Mouse (Mus musculus) kidney, embryonic 15.5 days (tissue): ENCODE measurements around the gene Tent5c. TPM values are rescaled to one million over a fixed set of nuclear protein-coding genes. Genes with fewer than 3 reads are reported as not detected.

ENCODE experiments used
- ATAC-seq: fragments of 200-750 bp; cut with Nextera tagmentation; replicated peaks from 2 replicates; pipeline ENCODE4 v1.8.0; 2017; ENCODE audit warnings: moderate TSS enrichment; ENCODE audit not compliant: low FRiP score
- H3K27ac ChIP-seq: fragments of 300-500 bp; sonication (generic); 2 replicates; pipeline ENCODE4 v1.5.1; 2015; ENCODE audit warnings: mild to moderate bottlenecking, inconsistent platforms
- H3K27me3 ChIP-seq: fragments of 300-500 bp; sonication (generic); 2 replicates; pipeline ENCODE4 v1.6.1; 2015; ENCODE audit warnings: inconsistent platforms
- H3K36me3 ChIP-seq: fragments of 300-500 bp; sonication (generic); 2 replicates; pipeline ENCODE4 v1.6.1; 2015; ENCODE audit warnings: inconsistent platforms
- H3K4me1 ChIP-seq: fragments of 300-500 bp; sonication (generic); 2 replicates; pipeline ENCODE4 v1.6.1; 2015; ENCODE audit warnings: inconsistent platforms
- H3K4me2 ChIP-seq: fragments of 300-500 bp; sonication (generic); 2 replicates; pipeline ENCODE4 v1.6.1; 2015; ENCODE audit warnings: moderate library complexity, mild to moderate bottlenecking, inconsistent platforms
- H3K4me3 ChIP-seq: fragments of 300-500 bp; sonication (generic); replicated peaks from 2 replicates; pipeline ENCODE4 v1.5.1; 2015; ENCODE audit warnings: mild to moderate bottlenecking, inconsistent platforms
- H3K9ac ChIP-seq: fragments of 300-500 bp; sonication (generic); 2 replicates; pipeline ENCODE4 v1.6.1; 2015; ENCODE audit warnings: mild to moderate bottlenecking, inconsistent platforms
- H3K9me3 ChIP-seq: fragments of 300-500 bp; sonication (generic); replicated peaks from 2 replicates; pipeline ENCODE4 v1.6.1; 2016; ENCODE audit warnings: inconsistent platforms
- WGBS: fragments of 180-500 bp; shearing (Covaris S2); methylation state at CpG from one replicate; pipeline ENCODE4 v1.1.7; 2015; ENCODE audit warnings: mixed read lengths; 5-methylcytosine and 5-hydroxymethylcytosine counted together
- polyA plus RNA-seq: library from polyadenylated mRNA; unstranded; fragments of >200 nt; fragmentation: Nextera tagmentation; extraction: Ambion mirVana; gene quantifications from 2 replicates; pipeline ENCODE4 v1.2.1, GENCODE M21; 2015

Tent5c gene
- polyA plus RNA-seq, 1 experiment from 2014 or later: 9.4 TPM

DNA sequence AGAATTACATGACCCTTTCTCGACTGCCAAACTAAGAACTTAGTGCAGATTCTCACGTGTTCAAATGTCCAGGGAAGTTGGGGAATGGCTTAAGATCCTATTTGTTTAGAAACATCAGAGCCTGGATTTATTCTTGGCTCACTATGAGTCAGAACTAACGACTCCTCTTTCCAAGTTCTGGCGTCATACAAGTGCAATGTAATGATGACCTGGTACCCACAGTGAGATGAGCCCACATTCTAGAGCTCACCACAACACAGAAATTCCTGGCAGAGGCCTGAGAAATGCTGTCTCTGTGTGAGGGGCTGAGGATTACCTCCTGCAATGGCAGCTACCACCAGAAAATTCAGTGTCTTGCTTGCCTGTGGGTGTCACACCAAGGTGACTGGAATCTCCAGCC, 18.1 kb upstream of the Tent5c start:
- Histone ChIP-seq H3K27me3 (no peaks in the 10 kb centered on the region), H3K9me3 (no peaks in the 10 kb centered on the region), H3K4me2 (no peak overlapping the region), H3K36me3 (no peaks in the 10 kb centered on the region), H3K9ac (no peak overlapping the region), H3K27ac (no peak overlapping the region), H3K4me3 (no peak overlapping the region), H3K4me1 (peaks cover 9% of the 10 kb centered on the region; the same call in 1 of the 2 replicates)
- 77% methylated on average over 4 of the region's 4 CpGs for WGBS
- ATAC-seq: no peak

DNA sequence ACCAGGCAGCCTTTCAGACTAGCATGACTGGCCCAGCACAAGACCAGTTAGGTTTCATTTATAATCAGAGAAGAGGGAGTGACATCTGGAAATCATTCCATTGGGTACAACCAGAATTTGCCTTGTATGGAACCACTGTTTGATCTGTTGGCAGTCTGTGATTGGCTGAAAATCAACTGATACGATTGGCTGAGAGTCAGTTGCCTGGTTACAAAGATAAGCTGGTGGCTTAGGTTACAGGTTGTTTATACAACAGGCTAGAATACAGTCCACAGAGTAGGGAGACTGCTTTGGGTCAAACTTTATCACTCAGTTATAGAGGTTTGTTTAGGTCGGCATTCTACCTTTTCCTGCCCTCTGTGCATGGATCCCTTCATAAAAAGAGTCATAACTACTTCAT, 17.6 kb upstream of the Tent5c start:
- Histone ChIP-seq H3K4me1 (peaks cover 9% of the 10 kb centered on the region; the same call in 1 of the 2 replicates), H3K9ac (no peak overlapping the region), H3K4me3 (no peak overlapping the region), H3K27me3 (no peaks in the 10 kb centered on the region), H3K9me3 (no peaks in the 10 kb centered on the region), H3K4me2 (no peak overlapping the region), H3K36me3 (no peaks in the 10 kb centered on the region), H3K27ac (no peak overlapping the region)
- ATAC-seq: no peak
- WGBS: 68% methylated on average over 2 of the region's 2 CpGs

DNA sequence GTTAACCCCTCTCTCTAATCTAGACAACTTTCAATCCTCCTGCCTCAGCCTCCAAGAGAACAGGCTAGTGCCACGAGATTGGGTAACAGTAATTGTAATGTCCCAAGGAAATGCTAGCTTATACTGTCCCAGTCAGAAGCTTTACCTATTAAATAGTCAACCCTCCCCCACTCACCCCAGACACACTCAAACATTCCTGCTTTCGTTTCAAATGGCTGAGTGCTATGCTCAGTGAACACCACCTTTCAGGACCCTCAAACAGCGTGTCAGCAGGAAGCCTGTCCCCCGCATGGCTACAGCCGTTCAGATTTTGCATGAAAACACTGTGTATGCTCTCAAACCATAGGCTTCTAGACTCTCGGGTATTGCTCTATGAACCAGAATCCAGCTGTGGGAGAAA, 14.8 kb upstream of the Tent5c start:
- Histone ChIP-seq H3K27me3 (no peaks in the 10 kb centered on the region), H3K4me2 (no peak overlapping the region), H3K27ac (no peak overlapping the region), H3K9ac (no peak overlapping the region), H3K4me1 (peaks cover 9% of the 10 kb centered on the region; the same call in 1 of the 2 replicates), H3K36me3 (no peaks in the 10 kb centered on the region), H3K9me3 (no peaks in the 10 kb centered on the region), H3K4me3 (no peak overlapping the region)
- ATAC-seq: peak; percentile 82
- 47% methylated on average over 6 of the region's 6 CpGs for WGBS

DNA sequence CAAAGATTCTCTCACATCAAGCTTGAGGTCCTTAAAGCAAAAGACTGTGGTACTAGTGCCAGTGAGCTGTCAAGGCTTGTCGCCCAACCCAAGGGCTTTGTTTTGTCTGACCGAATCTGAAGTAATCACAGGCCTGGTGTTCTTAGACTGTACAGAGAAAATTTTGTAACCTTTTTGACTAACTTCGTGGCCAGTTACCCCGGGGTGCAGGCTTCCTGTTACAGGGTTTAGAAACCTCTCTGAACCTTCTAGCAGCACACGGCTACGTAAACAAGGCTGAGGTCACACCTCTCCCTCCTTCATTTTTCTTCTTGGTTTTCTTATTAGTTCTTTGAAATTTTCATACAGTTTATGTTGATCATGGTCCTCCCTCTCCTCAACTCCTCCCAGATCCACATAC, 13.4 kb upstream of the Tent5c start:
- H3K4me1 ChIP-seq: peaks cover 9% of the 10 kb centered on the region; the same call in 1 of the 2 replicates
- WGBS: 81% methylated on average over 6 of the region's 6 CpGs
- H3K27me3 ChIP-seq: no peaks in the 10 kb centered on the region
- no peak overlapping the region for H3K27ac ChIP-seq
- H3K4me2 ChIP-seq: no peak overlapping the region
- H3K4me3 ChIP-seq: no peak overlapping the region
- no peaks in the 10 kb centered on the region for H3K36me3 ChIP-seq
- H3K9ac ChIP-seq: no peak overlapping the region
- H3K9me3 ChIP-seq: no peaks in the 10 kb centered on the region
- ATAC-seq: no peak

DNA sequence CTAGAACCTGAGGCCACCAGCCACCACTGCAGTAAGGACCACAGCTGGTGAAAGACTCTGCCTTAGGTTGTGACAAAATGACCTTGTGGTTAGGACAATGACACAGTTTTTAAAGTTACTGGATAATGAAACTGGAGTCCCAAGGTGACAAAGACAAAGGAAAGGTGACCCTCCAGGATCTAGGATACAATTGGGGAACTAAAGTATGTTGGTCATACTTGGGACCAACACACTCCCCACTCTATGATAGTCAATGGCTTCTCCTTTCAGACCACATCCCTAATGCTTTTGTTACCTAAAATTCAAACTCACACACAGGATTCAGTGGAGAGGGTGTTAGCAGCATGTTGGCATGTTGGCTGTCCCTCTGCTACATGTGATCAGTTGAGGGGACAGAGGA, 12.8 kb upstream of the Tent5c start:
- Histone ChIP-seq H3K9ac (no peak overlapping the region), H3K4me2 (no peak overlapping the region), H3K9me3 (no peaks in the 10 kb centered on the region), H3K27me3 (no peaks in the 10 kb centered on the region), H3K4me1 (peaks cover 9% of the 10 kb centered on the region; the same call in 1 of the 2 replicates), H3K27ac (no peak overlapping the region), H3K36me3 (no peaks in the 10 kb centered on the region), H3K4me3 (no peak overlapping the region)
- ATAC-seq: no peak

DNA sequence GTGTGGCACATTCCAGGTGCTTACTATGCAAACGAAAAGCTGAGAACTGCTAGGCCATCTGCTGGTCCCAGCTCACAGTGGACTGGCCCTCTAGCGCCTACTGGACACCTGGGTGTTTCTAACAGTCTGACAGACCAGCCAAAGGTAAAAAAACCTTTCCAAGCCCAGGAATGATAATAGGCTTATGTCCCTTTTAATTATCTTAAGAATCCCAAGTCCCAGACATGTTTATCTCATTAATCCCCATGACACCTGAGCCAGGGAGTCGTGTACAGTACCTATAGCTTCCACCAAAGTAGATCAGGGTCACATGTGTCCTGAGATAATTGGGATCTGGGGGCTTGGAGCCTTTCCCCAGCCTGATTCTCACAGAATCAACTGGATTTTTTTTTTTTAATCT, 7.0 kb upstream of the Tent5c start:
- 74% methylated on average over 3 of the region's 3 CpGs for WGBS
- no peak for ATAC-seq
- no peaks in the 10 kb centered on the region for H3K9me3 ChIP-seq

DNA sequence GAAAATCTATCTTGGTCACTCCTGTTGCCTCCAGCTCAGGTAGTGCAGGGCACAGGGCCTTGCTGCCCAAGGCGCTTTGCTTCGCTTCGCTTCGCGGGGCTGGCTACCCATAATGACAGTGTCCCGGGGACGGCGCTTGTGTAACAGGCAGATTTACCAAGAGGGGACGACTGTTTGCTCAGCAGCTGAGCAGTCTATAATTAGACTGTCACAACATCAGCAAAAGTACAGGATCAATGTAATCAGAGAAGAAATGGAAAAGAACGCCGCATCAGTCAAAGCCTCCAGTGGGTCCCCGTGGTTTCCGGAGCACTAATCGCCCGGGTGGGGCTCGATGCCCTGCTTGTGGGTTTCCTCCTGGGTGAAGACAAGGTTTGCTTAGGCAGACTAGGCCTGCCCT, 6.3 kb upstream of the Tent5c start:
- Histone ChIP-seq H3K4me2 (no peak overlapping the region), H3K9ac (no peak overlapping the region), H3K27ac (no peak overlapping the region), H3K9me3 (no peaks in the 10 kb centered on the region), H3K27me3 (peaks cover under 1% of the 10 kb centered on the region; the same call in 1 of the 2 replicates), H3K4me1 (peaks cover 1% of the 10 kb centered on the region; the same call in 1 of the 2 replicates), H3K4me3 (no peak overlapping the region), H3K36me3 (no peaks in the 10 kb centered on the region)
- WGBS: 92% methylated on average over 16 of the region's 16 CpGs
- no peak for ATAC-seq

More for the DNA sequence above, 7.0 kb upstream of the Tent5c start:
- no peak overlapping the region for H3K4me3 ChIP-seq
- no peaks in the 10 kb centered on the region; the same call in 1 of the 2 replicates for H3K27me3 ChIP-seq
- H3K4me1 ChIP-seq: no peaks in the 10 kb centered on the region
- no peak overlapping the region for H3K9ac ChIP-seq
- no peak overlapping the region for H3K27ac ChIP-seq
- H3K4me2 ChIP-seq: no peak overlapping the region
- no peaks in the 10 kb centered on the region for H3K36me3 ChIP-seq

DNA sequence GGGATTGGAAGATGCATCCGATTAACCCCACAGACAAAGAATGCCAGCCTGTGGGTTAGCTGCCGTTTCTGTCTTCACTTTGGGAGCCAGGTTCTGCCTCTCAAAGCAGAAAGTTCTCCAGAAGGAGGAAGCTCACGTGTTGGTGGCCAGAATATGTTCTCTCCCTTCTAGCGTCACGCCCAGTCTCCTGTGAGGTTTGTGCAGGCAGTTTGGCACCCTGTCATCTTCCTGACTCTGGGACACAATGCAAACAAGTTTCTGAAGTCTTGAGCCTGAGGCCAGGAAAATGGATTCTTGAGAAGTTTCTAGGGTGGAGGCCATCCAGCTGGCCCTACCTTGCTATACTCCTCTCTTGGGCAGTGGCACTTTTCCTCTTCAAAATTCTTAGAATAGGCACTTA, 5.8 kb upstream of the Tent5c start:
- Histone ChIP-seq H3K4me1 (peaks cover 7% of the 10 kb centered on the region), H3K27ac (no peak overlapping the region), H3K27me3 (peaks cover 2% of the 10 kb centered on the region; the same call in 1 of the 2 replicates), H3K9ac (no peak overlapping the region), H3K4me3 (no peak overlapping the region), H3K36me3 (no peaks in the 10 kb centered on the region), H3K9me3 (no peaks in the 10 kb centered on the region), H3K4me2 (no peak overlapping the region)
- WGBS: 89% methylated on average over 5 of the region's 5 CpGs
- ATAC-seq: no peak

DNA sequence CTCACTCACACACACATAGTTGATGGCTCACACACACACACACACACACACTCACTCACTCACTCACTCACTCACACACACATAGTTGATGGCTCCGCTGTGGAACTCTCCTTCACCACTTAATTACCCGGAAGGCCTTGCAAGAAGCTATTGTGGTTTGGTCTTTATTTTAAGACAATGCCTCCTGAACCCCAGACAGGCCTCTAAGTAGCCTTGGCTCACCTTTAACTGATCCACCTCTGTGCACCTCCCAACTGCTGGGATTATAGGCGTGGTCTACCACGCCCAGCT, 831 bp upstream of the Tent5c start:
- 0 out of 2 replicates have a peak overlapping the region, but pooled peaks have one; percentile 10 for H3K9ac ChIP-seq
- H3K4me2 ChIP-seq: peak overlapping the region; percentile 87
- H3K4me1 ChIP-seq: peaks cover 24% of the 10 kb centered on the region
- H3K27ac ChIP-seq: no peak overlapping the region
- ATAC-seq: no peak
- H3K27me3 ChIP-seq: peaks cover 37% of the 10 kb centered on the region
- WGBS: 23% methylated on average over 4 of the region's 4 CpGs
- peak overlapping the region; percentile 62 for H3K4me3 ChIP-seq
- H3K9me3 ChIP-seq: no peaks in the 10 kb centered on the region
- no peaks in the 10 kb centered on the region for H3K36me3 ChIP-seq

DNA sequence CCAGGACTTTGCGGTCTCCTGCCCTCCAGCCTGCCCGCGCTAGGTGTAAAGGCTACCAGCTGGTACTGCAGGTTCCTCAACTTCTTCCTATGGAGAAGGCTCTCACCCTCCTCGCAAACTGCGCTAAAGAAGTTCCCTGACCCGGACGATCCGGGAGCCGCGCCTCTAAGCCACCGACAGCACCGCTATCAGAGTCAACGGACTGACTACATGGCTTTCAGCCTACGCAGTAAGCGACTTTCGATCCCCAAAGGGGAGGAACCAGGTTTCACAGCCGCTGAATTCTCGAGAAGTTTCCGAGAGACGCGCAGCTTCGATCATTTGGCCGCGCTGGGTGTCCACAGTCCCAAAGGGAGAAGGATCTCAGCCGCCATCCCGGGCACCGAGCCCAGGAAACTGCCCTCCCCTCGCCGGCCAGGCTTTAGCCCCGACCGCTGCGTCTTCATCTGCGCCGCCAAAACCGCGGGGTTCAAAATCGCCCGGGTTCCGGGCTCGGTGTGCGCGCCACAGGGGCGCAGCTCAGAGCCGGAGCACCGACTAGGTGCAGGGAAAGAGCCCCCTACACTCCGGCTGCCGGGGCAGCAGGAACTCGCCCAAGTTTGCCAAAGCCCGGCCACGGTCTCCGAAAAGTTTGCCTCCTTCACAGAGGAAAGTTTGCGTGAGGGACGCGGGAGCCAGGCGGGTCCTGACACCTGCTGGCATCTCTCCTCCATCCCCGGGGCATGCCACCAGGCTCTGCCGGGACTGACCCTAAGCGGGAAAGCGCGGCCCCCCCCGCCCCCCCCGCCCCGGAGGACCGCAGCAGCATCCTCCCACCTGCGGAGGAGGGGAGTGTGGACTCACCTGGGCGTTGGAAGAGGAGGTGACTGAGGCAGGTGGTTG, 632 bp downstream of the Tent5c start:
- under 1% methylated on average over 66 of the region's 66 CpGs for WGBS
- no peaks in the 10 kb centered on the region for H3K36me3 ChIP-seq
- peak overlapping the region; percentile 87 for H3K4me2 ChIP-seq

DNA sequence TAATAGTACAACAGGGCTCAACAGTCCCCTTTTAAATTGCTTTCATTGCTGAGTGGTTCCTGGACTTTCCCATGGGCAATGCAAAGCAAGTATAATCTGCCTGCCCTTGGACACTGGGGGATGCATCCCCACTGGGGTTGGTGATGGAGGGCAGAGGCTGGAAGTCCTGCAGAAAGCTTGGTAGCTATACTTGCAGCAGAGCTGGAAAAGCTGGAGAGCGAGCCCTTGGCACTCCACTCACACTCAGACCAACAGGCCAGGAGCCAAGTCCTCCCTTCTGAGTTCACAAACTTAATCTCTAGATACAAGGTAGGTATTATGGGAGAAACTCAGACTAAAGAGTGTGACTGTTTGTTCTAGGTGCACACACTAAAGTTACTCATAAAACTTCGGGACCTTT, 2.1 kb downstream of the Tent5c start:
- H3K4me2 ChIP-seq: no peak overlapping the region
- 0 out of 2 replicates have a peak overlapping the region, but pooled peaks have one; percentile 62 for H3K4me3 ChIP-seq
- no peaks in the 10 kb centered on the region for H3K36me3 ChIP-seq
- no peak for ATAC-seq
- no peaks in the 10 kb centered on the region for H3K9me3 ChIP-seq
- no peak overlapping the region for H3K9ac ChIP-seq
- no peak overlapping the region for H3K27ac ChIP-seq
- peaks cover 37% of the 10 kb centered on the region for H3K27me3 ChIP-seq
- WGBS: 77% methylated on average over 2 of the region's 2 CpGs
- H3K4me1 ChIP-seq: peaks cover 24% of the 10 kb centered on the region

More for the DNA sequence above, 632 bp downstream of the Tent5c start:
- Histone ChIP-seq H3K27ac (no peak overlapping the region), H3K4me1 (peaks cover 24% of the 10 kb centered on the region), H3K9ac (peak overlapping the region; percentile 42), H3K4me3 (peak overlapping the region; percentile 62), H3K9me3 (no peaks in the 10 kb centered on the region), H3K27me3 (peaks cover 37% of the 10 kb centered on the region)
- ATAC-seq: peak; percentile 59

DNA sequence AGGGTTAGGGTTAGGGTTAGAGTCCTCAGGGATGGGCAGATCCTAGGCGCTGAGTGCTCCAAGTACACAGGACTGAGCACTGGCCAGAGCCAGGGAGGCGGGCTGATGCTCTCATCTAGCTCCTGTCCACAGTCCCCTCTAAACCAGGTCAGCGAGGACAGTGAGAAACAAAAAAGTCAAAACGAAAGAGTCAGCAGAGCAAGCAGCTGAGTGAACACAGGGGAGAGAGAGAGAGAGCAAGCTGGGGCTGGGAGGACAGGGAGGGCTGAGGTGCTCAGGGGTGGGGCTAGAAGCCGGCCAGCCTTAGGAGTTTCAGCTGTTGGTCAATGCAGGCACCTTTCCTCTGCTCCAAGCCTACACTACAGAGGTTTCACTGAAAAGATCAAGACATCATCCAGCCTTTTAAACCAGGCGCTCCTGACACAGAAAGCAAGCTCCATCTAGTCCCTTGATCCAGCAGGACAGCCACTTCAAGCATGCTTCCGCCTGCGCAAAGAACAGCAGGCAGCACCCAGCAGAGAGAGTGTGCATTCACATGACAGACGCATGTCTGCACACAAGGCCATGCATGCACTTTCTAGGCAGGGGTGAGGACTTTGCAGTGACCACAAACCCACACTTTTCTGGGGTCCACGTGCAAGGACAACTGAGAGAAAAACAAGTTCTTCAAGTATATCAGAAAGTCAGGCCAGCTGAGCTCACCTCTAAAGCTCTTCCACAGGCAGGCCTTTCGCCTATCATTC, 3.6 kb downstream of the Tent5c start:
- peaks cover 37% of the 10 kb centered on the region for H3K27me3 ChIP-seq
- H3K27ac ChIP-seq: no peak overlapping the region
- no peaks in the 10 kb centered on the region for H3K9me3 ChIP-seq
- ATAC-seq: no peak
- 55% methylated on average over 11 of the region's 11 CpGs for WGBS
- no peak overlapping the region for H3K4me2 ChIP-seq
- H3K4me3 ChIP-seq: no peak overlapping the region
- no peaks in the 10 kb centered on the region for H3K36me3 ChIP-seq
- peaks cover 24% of the 10 kb centered on the region for H3K4me1 ChIP-seq
- H3K9ac ChIP-seq: no peak overlapping the region
